In the genomic region with DNA sequence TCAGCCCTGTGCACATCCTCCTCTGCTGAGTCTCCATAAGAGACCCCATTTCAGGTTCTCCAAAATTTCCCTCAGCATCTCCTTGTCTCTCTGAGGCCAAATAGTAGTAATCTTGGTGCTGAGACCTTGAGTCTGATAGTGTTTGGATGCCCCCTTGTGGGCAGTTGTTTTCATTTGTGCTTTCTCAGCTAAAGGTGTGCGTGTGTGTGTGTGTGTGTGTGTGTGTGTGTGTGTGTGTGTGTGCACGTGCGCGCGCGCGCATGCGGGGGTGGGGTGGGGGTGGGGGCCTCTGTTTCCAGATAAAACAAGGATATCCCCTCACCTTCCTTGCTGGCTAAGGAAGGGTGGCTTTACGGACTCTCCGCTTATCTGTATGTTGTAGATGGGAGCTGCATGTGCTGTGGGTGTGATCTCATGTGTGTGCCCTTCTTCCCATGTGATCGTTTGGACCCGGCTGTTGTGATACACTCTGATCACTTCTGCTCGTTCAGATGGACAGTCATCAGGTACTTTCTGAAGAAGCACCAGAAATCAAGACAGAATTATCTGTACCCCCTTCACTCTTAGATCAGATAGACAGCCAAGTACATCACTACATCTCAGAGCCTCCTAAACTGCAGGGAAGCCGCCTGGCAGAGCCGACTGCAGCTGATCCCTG, we compare ENCODE assay signal across 9 mouse cellular contexts. TPM values are rescaled to one million over a fixed set of nuclear protein-coding genes. Genes with fewer than 3 reads are reported as not detected.
DNase-seq lines count a peak whose midpoint lies in the region; ATAC-seq lines count a peak whose summit lies in the region.
"Had no signal": no experiment of that assay in that cellular context is flagged by ENCODE, and none has a peak within 500 bp of the region (broad histone marks: within the 10 kb centered on the region; RNA-seq: fewer than 3 reads in every experiment).

No protein-coding gene starts in this region.

- H3K36me3 ChIP-seq in neural tube, embryonic 13.5 days, result no peaks in the 10 kb centered on the region
- H3K36me3 ChIP-seq in lung, embryonic 15.5 days, result no peaks in the 10 kb centered on the region

- no peak for ATAC-seq in neural tube, embryonic 13.5 days (ENCODE audit: low read depth)
- ATAC-seq in lung, embryonic 15.5 days (ENCODE audit: borderline replicate concordance, extremely low read depth, low FRiP score, low TSS enrichment), result no peak
- ATAC-seq: Patski had no signal

- H3K27ac ChIP-seq in neural tube, embryonic 13.5 days (replicated peaks), result 0 out of 2 replicates have a peak overlapping the region, but pooled peaks have one; percentile 28
- peak overlapping the region; percentile 42 for H3K27ac ChIP-seq in lung, embryonic 15.5 days

- H3K4me2 ChIP-seq in neural tube, embryonic 13.5 days, result no peak overlapping the region
- H3K4me2 ChIP-seq in lung, embryonic 15.5 days, result no peak overlapping the region

- no peak overlapping the region for H3K9ac ChIP-seq in neural tube, embryonic 13.5 days
- H3K9ac ChIP-seq in lung, embryonic 15.5 days, result no peak overlapping the region

- no peaks in the 10 kb centered on the region for H3K27me3 ChIP-seq in neural tube, embryonic 13.5 days
- no peaks in the 10 kb centered on the region for H3K27me3 ChIP-seq in lung, embryonic 15.5 days
- H3K27me3 ChIP-seq: Patski had no signal

- 45% methylated on average over 15 of the region's 15 CpGs for WGBS in neural tube, embryonic 13.5 days
- 29% methylated on average over 15 of the region's 15 CpGs for WGBS in lung, embryonic 15.5 days

- H3K4me1 ChIP-seq in neural tube, embryonic 13.5 days (replicated peaks), result peaks cover 52% of the 10 kb centered on the region
- H3K4me1 ChIP-seq in lung, embryonic 15.5 days, result peaks cover 52% of the 10 kb centered on the region

- DNase-seq in adrenal gland, postnatal 14 days, result peak; percentile 68
- no peak for DNase-seq in adrenal gland, postnatal 4 days (ENCODE audit: low spot score in 2 of 2)
- DNase-seq in neural tube, embryonic 10.5 days (ENCODE audit: extremely low spot score, low spot score), result no peak
- peak; percentile 66 for DNase-seq in embryo, embryonic 9.5 days (ENCODE audit: extremely low spot score)
- peak; percentile 35 for DNase-seq in kidney, adult 11 months
- peak; percentile 59 to 62 for DNase-seq in thymus, postnatal 36 days

- no peak overlapping the region for H3K4me3 ChIP-seq in neural tube, embryonic 13.5 days
- H3K4me3 ChIP-seq in lung, embryonic 15.5 days, result no peak overlapping the region

- no peaks in the 10 kb centered on the region for H3K9me3 ChIP-seq in neural tube, embryonic 13.5 days
- no peaks in the 10 kb centered on the region for H3K9me3 ChIP-seq in lung, embryonic 15.5 days

RNA-seq across cellular contexts. Expression of a gene that starts 30.8 kb away (rescaled TPM):
- 0.48 and 10.5 TPM in 2 replicates for total RNA-seq in adrenal gland, postnatal 14 days (2021)
- total RNA-seq in adrenal gland, postnatal 4 days (2021), result under 1 TPM; 0.34 to 0.51 TPM
- not detected in 2 replicates for polyA plus RNA-seq in neural tube, embryonic 13.5 days (2015; fragmentation: Nextera tagmentation; extraction: Ambion mirVana)
- 0.13 and 0.29 TPM in 2 replicates for polyA plus RNA-seq in lung, embryonic 15.5 days (2015; fragmentation: Nextera tagmentation; extraction: Ambion mirVana)

RNA-seq across cellular contexts. Expression of a gene that starts 35.0 kb away (rescaled TPM):
- total RNA-seq in adrenal gland, postnatal 14 days (2021), result 0.52 and 0.90 TPM in 2 replicates
- under 1 TPM; 0.31 to 0.51 TPM for total RNA-seq in adrenal gland, postnatal 4 days (2021)
- polyA plus RNA-seq in neural tube, embryonic 13.5 days (2015; fragmentation: Nextera tagmentation; extraction: Ambion mirVana), result 0.40 TPM in 1 of 2 replicates, not detected in the other
- polyA plus RNA-seq in lung, embryonic 15.5 days (2015; fragmentation: Nextera tagmentation; extraction: Ambion mirVana), result 0.21 and 0.42 TPM in 2 replicates
- polyA plus RNA-seq: Patski had no signal

Comparison
In these comparisons a context has a peak if more than half of its experiments do, and no peak if none do; other contexts are left out.
1. DNase-seq: peak in adrenal gland, postnatal 14 days (single experiment), embryo, embryonic 9.5 days (single experiment), kidney, adult 11 months (single experiment) and thymus, postnatal 36 days (2 of 2); none in adrenal gland, postnatal 4 days (0 of 2) and neural tube, embryonic 10.5 days (single experiment).